Mouse (Mus musculus): ENCODE results near the gene Pi4ka.
"Not testable (repeated sequence)": the region's sequence is repeated elsewhere in the genome, so short reads cannot be mapped to it uniquely, and the experiment has no call there.

The Pi4ka gene

DNA sequence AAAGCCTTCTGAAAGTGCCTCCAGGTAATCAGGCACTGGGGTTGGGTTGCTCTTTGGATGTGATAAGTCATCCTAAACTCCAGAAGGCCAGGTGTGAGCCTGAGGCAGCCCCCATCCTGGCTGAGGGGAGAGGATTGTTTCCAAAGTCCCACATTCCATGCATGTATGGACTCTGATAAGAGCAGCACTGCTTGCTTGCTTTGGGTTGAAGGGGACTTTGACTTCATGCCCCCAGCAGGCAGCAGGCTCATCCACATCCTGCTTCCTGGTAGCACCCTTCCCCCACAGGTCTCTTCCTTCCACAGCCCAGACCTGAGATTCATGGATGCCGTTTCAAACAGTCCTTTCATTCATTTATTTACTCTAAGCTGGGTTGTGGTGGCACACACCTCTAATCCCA is 162.4 kb downstream of the Pi4ka start:
- no peaks in the 10 kb centered on the region for H3K27me3 ChIP-seq (ENCODE audit: control insufficient read depth, insufficient read depth, low read length, poor library complexity, severe bottlenecking)
- no peaks in the 10 kb centered on the region for H3K36me3 ChIP-seq (ENCODE audit: control insufficient read depth, insufficient read depth, low read length, poor library complexity, severe bottlenecking)
- DNase-seq (ENCODE audit: low read depth, low spot score) = no peak

DNA sequence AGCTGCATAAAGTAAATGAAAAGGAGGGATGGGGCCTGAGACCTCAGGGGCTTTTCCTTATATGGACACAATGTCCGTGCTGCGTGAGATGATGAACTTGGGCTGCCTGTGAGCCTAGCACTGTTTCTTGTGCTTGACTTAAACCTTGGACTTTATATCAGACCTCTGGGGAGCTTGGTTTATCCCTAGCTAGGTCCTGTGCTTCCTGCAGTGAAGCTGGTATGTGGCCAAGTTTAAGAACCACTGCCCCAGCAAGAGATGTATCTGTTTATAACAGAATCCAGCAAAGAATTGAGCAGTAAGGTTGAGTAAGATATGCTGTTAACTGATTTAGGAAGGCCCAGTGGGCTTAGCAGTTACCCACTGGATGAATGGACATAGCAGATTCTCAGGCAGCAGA is 166.7 kb downstream of the Pi4ka start:
- Histone ChIP-seq H3K36me3 (ENCODE audit: control insufficient read depth, insufficient read depth, low read length, poor library complexity, severe bottlenecking) (no peaks in the 10 kb centered on the region), H3K27me3 (ENCODE audit: control insufficient read depth, insufficient read depth, low read length, poor library complexity, severe bottlenecking) (no peaks in the 10 kb centered on the region)
- no peak for DNase-seq (ENCODE audit: low read depth, low spot score)

DNA sequence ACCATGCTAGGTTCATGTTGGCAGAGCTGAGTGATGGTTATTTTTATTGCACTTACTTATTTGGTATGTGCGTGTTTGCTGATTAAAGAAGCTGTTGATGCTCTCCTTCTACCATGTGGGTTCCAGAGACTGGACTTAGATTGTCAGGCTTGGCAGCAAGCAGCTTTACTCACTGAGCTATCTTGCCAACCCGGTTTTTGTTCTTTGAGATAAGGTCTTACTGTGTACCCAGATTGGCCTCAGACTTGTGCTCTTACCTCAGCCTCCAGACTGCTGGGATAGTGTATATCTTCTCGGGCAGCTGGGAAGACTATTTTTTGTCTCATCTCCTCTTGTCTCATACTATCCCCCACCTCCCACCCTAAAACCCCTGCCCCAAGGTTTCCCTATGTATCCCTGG is 168.5 kb downstream of the Pi4ka start:
- no peak for DNase-seq (ENCODE audit: low read depth, low spot score)
- Histone ChIP-seq H3K27me3 (ENCODE audit: control insufficient read depth, insufficient read depth, low read length, poor library complexity, severe bottlenecking) (no peaks in the 10 kb centered on the region), H3K36me3 (ENCODE audit: control insufficient read depth, insufficient read depth, low read length, poor library complexity, severe bottlenecking) (no peaks in the 10 kb centered on the region)

DNA sequence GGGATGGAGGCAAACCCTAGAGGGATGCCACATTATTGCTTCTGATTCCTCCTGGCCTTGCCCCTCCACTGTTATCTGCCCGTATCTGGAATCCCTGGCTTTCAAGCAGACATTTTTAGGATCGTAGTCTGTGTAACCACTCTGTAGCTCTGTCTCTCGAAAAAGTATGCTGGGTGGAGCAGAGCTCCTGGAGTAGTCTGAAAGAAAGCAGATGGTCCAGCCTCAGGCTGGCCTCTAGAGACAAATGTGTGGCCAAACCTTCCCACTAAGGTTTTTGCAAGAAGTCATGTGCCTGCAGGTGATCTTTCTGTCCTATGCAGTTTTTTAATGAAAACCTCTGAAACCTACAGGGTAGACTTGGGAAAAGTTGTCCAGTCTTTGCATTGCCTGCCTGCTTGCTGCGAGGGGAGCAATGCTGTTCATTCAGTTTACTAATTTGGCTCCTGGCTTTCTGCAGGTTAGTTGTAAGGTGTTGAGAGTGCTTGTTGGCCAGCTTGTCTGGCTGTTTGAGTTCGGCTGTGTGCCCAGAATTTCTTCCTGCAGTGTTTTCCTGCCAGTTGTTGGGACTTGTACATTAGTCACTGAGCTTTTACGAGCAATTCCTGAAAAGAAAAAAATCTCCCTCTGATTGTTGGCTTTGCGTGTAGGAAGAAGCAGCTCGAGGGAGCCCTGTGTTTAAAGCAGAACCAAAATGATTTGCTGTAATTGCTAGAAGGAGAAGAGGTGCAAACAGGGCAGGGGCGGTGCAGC is 171.0 kb downstream of the Pi4ka start:
- Histone ChIP-seq H3K36me3 (ENCODE audit: control insufficient read depth, insufficient read depth, low read length, poor library complexity, severe bottlenecking) (no peaks in the 10 kb centered on the region), H3K27me3 (ENCODE audit: control insufficient read depth, insufficient read depth, low read length, poor library complexity, severe bottlenecking) (no peaks in the 10 kb centered on the region)
- DNase-seq (ENCODE audit: low read depth, low spot score) = no peak

DNA sequence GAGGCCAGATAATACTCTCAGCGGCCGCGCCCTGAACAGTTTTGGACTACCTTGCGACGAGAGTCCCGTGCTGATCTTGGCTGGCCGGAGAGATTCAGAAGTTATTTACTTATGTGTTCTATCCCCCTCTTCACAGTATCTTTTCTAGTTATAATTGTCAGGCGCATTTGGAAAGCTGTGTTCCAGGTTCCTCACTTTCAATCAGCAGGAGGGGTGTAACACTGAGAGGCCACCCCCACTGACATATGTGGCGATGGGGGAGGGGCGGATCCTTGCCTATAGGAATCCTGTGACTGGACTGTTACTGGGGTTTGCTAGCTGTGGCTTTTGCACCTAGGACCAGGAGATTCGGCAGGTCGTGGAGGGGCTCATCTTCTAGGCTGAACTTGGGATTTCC is 171.6 kb downstream of the Pi4ka start:
- DNase-seq (ENCODE audit: low read depth, low spot score) = no peak
- H3K36me3 ChIP-seq (ENCODE audit: control insufficient read depth, insufficient read depth, low read length, poor library complexity, severe bottlenecking) = no peaks in the 10 kb centered on the region

DNA sequence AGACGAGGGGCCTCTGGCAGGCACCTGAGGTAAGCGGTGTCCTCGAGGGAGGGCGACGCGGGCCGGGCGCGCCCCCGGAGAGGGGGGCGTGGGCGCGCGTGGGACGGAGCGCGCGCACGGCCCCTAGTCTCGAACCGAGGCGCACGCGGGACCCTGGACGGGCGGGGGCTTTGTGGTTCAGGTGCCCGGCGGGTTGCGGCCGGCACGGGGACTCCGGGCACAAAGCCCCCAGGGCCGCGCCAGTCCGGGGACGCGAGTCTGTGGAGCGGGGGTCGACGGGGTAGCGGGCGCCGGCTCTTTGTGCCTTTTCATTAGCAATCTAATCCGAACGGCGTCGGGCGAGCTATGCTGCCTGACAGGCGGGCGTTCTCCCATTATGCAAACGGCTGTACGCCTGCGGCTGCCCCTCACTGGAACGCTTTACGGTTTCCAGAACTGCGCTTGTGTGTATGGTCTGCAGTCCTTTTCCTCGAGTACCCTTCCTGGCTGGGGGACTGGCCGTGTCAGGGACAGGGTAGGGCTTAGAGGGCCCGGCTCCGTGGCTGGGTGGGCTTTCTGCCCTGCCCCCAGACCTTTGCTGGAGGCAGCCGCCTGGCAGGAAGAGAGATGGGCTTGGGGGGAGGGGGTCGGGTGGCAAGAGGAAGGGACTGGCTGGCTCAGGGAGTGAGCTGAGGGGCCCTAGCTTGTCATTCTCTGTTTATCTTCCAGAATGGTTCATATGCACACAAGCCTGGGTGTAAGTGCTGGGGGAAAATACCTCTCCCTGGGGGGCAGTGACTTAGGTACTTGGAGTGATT is 172.2 kb downstream of the Pi4ka start:
- peak; percentile 43 for DNase-seq (ENCODE audit: low read depth, low spot score)
- no peaks in the 10 kb centered on the region for H3K36me3 ChIP-seq (ENCODE audit: control insufficient read depth, insufficient read depth, low read length, poor library complexity, severe bottlenecking)
- H3K27me3 ChIP-seq (ENCODE audit: control insufficient read depth, insufficient read depth, low read length, poor library complexity, severe bottlenecking) = no peaks in the 10 kb centered on the region

More for the DNA sequence above, 171.6 kb downstream of the Pi4ka start:
- no peaks in the 10 kb centered on the region for H3K27me3 ChIP-seq (ENCODE audit: control insufficient read depth, insufficient read depth, low read length, poor library complexity, severe bottlenecking)

DNA sequence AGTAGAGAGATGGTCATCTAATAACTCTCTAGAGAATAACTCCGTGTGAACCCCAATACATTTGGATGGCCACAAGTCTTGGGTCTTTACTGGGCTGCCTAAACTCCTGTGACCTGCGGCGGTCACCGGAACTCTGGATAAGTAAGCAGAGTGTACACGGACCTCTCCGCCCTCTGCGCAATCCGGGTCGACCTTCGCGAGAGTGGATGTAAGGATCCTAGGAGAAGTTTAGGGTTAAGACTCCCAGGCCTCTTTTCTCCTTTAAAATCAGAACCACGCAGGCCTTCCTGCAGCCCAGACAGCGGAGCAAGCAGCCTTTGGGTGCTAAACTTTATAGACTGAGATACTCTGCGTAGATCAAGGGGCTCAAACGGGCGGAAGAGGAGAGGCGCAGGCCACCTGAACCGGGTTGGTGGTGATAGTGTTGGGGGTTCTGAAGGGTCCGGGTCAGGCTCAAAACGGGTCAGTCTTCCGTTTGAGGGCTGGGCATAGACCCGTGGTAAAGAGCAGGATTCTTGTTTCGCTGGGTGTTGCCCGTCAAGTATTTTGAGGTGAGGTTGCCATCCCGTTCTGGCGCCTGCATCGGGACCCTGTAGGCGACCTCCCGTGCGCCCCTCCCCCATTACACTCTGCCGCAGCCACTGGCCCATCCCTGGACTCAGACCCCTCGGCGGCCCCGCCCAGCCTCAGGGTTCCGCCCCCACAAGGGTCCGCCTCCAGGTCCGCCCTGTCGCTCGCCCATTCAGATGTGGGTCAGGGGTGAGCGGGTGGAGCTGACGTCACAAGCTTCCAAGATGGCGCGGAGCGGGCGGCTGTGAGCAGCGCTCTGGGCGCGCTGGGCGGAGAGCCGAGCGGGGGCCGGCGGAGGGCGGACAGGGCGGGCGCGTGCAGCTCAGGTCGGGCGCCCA is 173.1 kb downstream of the Pi4ka start, which contains the start of gene Hic2:
Gene Hic2, plus strand, starts transcription at position 779 of the 908 bp plus-strand sequence.
- Histone ChIP-seq H3K27me3 (ENCODE audit: control insufficient read depth, insufficient read depth, low read length, poor library complexity, severe bottlenecking) (no peaks in the 10 kb centered on the region), H3K36me3 (ENCODE audit: control insufficient read depth, insufficient read depth, low read length, poor library complexity, severe bottlenecking) (no peaks in the 10 kb centered on the region)
- peak; percentile 92 for DNase-seq (ENCODE audit: low read depth, low spot score)

DNA sequence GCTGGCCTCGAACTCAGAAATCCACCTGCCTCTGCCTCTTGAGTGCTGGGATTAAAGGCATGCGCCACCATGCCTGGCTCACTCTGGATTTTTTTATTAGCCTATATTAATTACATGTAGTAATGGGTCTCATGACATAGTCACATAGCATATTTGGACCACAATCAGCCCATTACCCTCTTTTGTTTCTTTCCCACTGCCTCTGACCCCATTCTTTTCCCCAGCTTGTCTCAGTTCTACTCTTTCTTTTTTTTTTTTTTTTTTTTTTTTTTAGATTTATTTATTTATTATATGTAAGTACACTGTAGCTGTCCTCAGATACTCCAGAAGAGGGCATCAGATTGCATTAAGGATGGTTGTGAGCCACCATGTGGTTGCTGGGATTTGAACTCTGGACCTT is 174.6 kb downstream of the Pi4ka start:
- not testable (repeated sequence) for DNase-seq (ENCODE audit: low read depth, low spot score); H3K36me3 ChIP-seq (ENCODE audit: control insufficient read depth, insufficient read depth, low read length, poor library complexity, severe bottlenecking); H3K27me3 ChIP-seq (ENCODE audit: control insufficient read depth, insufficient read depth, low read length, poor library complexity, severe bottlenecking)

Measured in splenic B cell, adult 2 months (primary cell).